Mouse (Mus musculus) limb, embryonic 12.5 days (tissue): ENCODE measurements at regions not wholly inside any gene's neighbourhood (a gene's known extent, or its start where the extent isn't known, plus 50 kb on each side); places are given as distances from the start of the nearest gene placed in this dataset.

Experiments
- ATAC-seq: fragments of 200-750 bp; cut with Nextera tagmentation; 2 replicates; pipeline ENCODE4 v1.8.0; 2017; ENCODE audit warnings: low read depth, moderate TSS enrichment; ENCODE audit not compliant: insufficient number of reproducible peaks, insufficient read depth, low FRiP score, low TSS enrichment
- H3K27ac ChIP-seq: fragments of 300-500 bp; sonication (generic); 2 replicates; pipeline ENCODE4 v1.5.1; 2016; ENCODE audit warnings: mild to moderate bottlenecking, moderate library complexity
- H3K27me3 ChIP-seq: fragments of 300-500 bp; sonication (generic); 2 replicates; pipeline ENCODE4 v1.6.1; 2016; ENCODE audit warnings: mild to moderate bottlenecking, moderate library complexity
- H3K36me3 ChIP-seq: fragments of 300-500 bp; sonication (generic); 2 replicates; pipeline ENCODE4 v1.6.1; 2016; ENCODE audit warnings: mild to moderate bottlenecking, moderate library complexity
- H3K4me1 ChIP-seq: fragments of 300-500 bp; sonication (generic); replicated peaks from 2 replicates; pipeline ENCODE4 v1.6.1; 2016
- H3K4me2 ChIP-seq: fragments of 300-500 bp; sonication (generic); 2 replicates; pipeline ENCODE4 v1.6.1; 2016; ENCODE audit warnings: mild to moderate bottlenecking, moderate library complexity
- H3K4me3 ChIP-seq: fragments of 300-500 bp; sonication (generic); replicated peaks from 2 replicates; pipeline ENCODE4 v1.5.1; 2016; ENCODE audit warnings: mild to moderate bottlenecking
- H3K9ac ChIP-seq: fragments of 300-500 bp; sonication (generic); replicated peaks from 2 replicates; pipeline ENCODE4 v1.6.1; 2016; ENCODE audit warnings: mild to moderate bottlenecking, moderate library complexity
- H3K9me3 ChIP-seq: fragments of 300-500 bp; sonication (generic); 2 replicates; pipeline ENCODE4 v1.6.1; 2016; ENCODE audit warnings: mild to moderate bottlenecking, moderate library complexity
- WGBS: fragments of 180-500 bp; shearing (Covaris S2); methylation state at CpG from one replicate; pipeline ENCODE4 v1.1.7; 2016; 5-methylcytosine and 5-hydroxymethylcytosine counted together

- H3K4me3 ChIP-seq = no peak overlapping the region
- H3K36me3 ChIP-seq = no peaks in the 10 kb centered on the region
- no peak overlapping the region for H3K9ac ChIP-seq
- no peak for ATAC-seq
- peaks cover 40% of the 10 kb centered on the region for H3K4me1 ChIP-seq
- H3K27ac ChIP-seq = 0 out of 2 replicates have a peak overlapping the region, but pooled peaks have one; percentile 95
- H3K9me3 ChIP-seq = no peaks in the 10 kb centered on the region
- 77% methylated on average over 5 of the region's 5 CpGs for WGBS
- no peaks in the 10 kb centered on the region for H3K27me3 ChIP-seq
- no peak overlapping the region for H3K4me2 ChIP-seq
Observed at GRCm38 (mm10) chr6:93067808-93068207, 124.5 kb upstream of the Adamts9 start.

GRCm38 (mm10) chr6:93066553-93067376 lies 123.5 kb upstream of the Adamts9 start:
- H3K36me3 ChIP-seq = no peaks in the 10 kb centered on the region
- peaks cover 40% of the 10 kb centered on the region for H3K4me1 ChIP-seq
- peak; percentile 94 for ATAC-seq
- H3K27me3 ChIP-seq = no peaks in the 10 kb centered on the region
- no peak overlapping the region for H3K9ac ChIP-seq
- peak overlapping the region; percentile 19 for H3K4me3 ChIP-seq
- 8% methylated on average over 11 of the region's 11 CpGs for WGBS
- H3K4me2 ChIP-seq = peak overlapping the region; percentile 48
- peak overlapping the region; percentile 95 for H3K27ac ChIP-seq
- no peaks in the 10 kb centered on the region for H3K9me3 ChIP-seq

GRCm38 (mm10) chr6:93065917-93066552 lies 122.7 kb upstream of the Adamts9 start:
- Histone ChIP-seq H3K36me3 (no peaks in the 10 kb centered on the region), H3K27me3 (no peaks in the 10 kb centered on the region), H3K9me3 (no peaks in the 10 kb centered on the region), H3K4me2 (peak overlapping the region; percentile 48), H3K9ac (0 out of 2 replicates have a peak overlapping the region, but pooled peaks have one; percentile 12), H3K27ac (peak overlapping the region; percentile 95), H3K4me1 (peaks cover 45% of the 10 kb centered on the region), H3K4me3 (peak overlapping the region; percentile 19)
- ATAC-seq = 0 out of 2 replicates have a peak, but pooled peaks have one; percentile 23
- 47% methylated on average over 12 of the region's 12 CpGs for whole genome bisulfite sequencing

- WGBS = 46% methylated on average over 6 of the region's 6 CpGs
- no peaks in the 10 kb centered on the region for H3K27me3 ChIP-seq
- H3K36me3 ChIP-seq = no peaks in the 10 kb centered on the region
- no peaks in the 10 kb centered on the region for H3K9me3 ChIP-seq
- H3K4me3 ChIP-seq = no peak overlapping the region
- H3K9ac ChIP-seq = no peak overlapping the region
- peak; percentile 16; the same call in 1 of the 2 replicates for ATAC-seq
- peaks cover 43% of the 10 kb centered on the region for H3K4me1 ChIP-seq
- H3K27ac ChIP-seq = peak overlapping the region; percentile 50
- H3K4me2 ChIP-seq = 0 out of 2 replicates have a peak overlapping the region, but pooled peaks have one; percentile 15
Observed at GRCm38 (mm10) chr6:93065366-93065765, 122.1 kb upstream of the Adamts9 start.

- ATAC-seq = no peak
- Histone ChIP-seq H3K27ac (no peak overlapping the region), H3K27me3 (no peaks in the 10 kb centered on the region), H3K36me3 (no peaks in the 10 kb centered on the region), H3K9ac (no peak overlapping the region), H3K4me2 (no peak overlapping the region), H3K4me3 (no peak overlapping the region), H3K9me3 (no peaks in the 10 kb centered on the region), H3K4me1 (peaks cover 43% of the 10 kb centered on the region)
- WGBS = 84% methylated on average over 7 of the region's 7 CpGs
Observed at GRCm38 (mm10) chr6:93064366-93064765, 121.1 kb upstream of the Adamts9 start.

- no peak for ATAC-seq
- H3K4me3 ChIP-seq = no peak overlapping the region
Observed at GRCm38 (mm10) chr6:93061741-93062140, 118.4 kb upstream of the Adamts9 start.

GRCm38 (mm10) chr6:93045524-93045923 lies 102.2 kb upstream of the Adamts9 start:
- WGBS = 59% methylated on average over 2 of the region's 2 CpGs
- H3K9ac ChIP-seq = no peak overlapping the region
- no peak for ATAC-seq
- H3K27ac ChIP-seq = no peak overlapping the region
- H3K9me3 ChIP-seq = no peaks in the 10 kb centered on the region
- no peak overlapping the region for H3K4me2 ChIP-seq
- no peaks in the 10 kb centered on the region for H3K36me3 ChIP-seq
- no peaks in the 10 kb centered on the region for H3K27me3 ChIP-seq
- H3K4me3 ChIP-seq = no peak overlapping the region
- peaks cover 9% of the 10 kb centered on the region for H3K4me1 ChIP-seq

More at GRCm38 (mm10) chr6:93061741-93062140, 118.4 kb upstream of the Adamts9 start:
- WGBS = 81% methylated on average over 3 of the region's 3 CpGs
- no peaks in the 10 kb centered on the region for H3K36me3 ChIP-seq
- H3K27me3 ChIP-seq = no peaks in the 10 kb centered on the region
- no peak overlapping the region for H3K4me2 ChIP-seq
- no peak overlapping the region for H3K9ac ChIP-seq
- H3K9me3 ChIP-seq = no peaks in the 10 kb centered on the region
- H3K4me1 ChIP-seq = peaks cover 31% of the 10 kb centered on the region
- no peak overlapping the region for H3K27ac ChIP-seq

- Histone ChIP-seq H3K36me3 (no peaks in the 10 kb centered on the region), H3K9me3 (peaks cover 3% of the 10 kb centered on the region; the same call in 1 of the 2 replicates), H3K27ac (no peak overlapping the region), H3K4me1 (no peaks in the 10 kb centered on the region), H3K4me3 (no peak overlapping the region), H3K4me2 (no peak overlapping the region), H3K9ac (no peak overlapping the region), H3K27me3 (no peaks in the 10 kb centered on the region)
- 90% methylated on average over 3 of the region's 3 CpGs for WGBS
- no peak for ATAC-seq
Observed at GRCm38 (mm10) chr6:93041041-93041440, 97.7 kb upstream of the Adamts9 start.

- no peak for ATAC-seq
- H3K27me3 ChIP-seq = no peaks in the 10 kb centered on the region
- H3K4me3 ChIP-seq = no peak overlapping the region
- no peaks in the 10 kb centered on the region for H3K36me3 ChIP-seq
- H3K4me2 ChIP-seq = no peak overlapping the region
- H3K9me3 ChIP-seq = peaks cover 5% of the 10 kb centered on the region; the same call in 1 of the 2 replicates
- H3K9ac ChIP-seq = no peak overlapping the region
- H3K4me1 ChIP-seq = no peaks in the 10 kb centered on the region
- no peak overlapping the region for H3K27ac ChIP-seq
- WGBS = 90% methylated on average over 1 of the region's 1 CpGs
Observed at GRCm38 (mm10) chr6:93031812-93032330, 88.6 kb upstream of the Adamts9 start.

GRCm38 (mm10) chr6:93026068-93027022 lies 83.1 kb upstream of the Adamts9 start:
- 71% methylated on average over 9 of the region's 9 CpGs for WGBS
- H3K9me3 ChIP-seq = no peaks in the 10 kb centered on the region
- H3K4me3 ChIP-seq = no peak overlapping the region
- no peak overlapping the region for H3K27ac ChIP-seq
- no peaks in the 10 kb centered on the region for H3K36me3 ChIP-seq
- no peak overlapping the region for H3K4me2 ChIP-seq
- no peak for ATAC-seq
- no peaks in the 10 kb centered on the region for H3K27me3 ChIP-seq
- H3K4me1 ChIP-seq = 0 out of 2 replicates have a peak, but pooled peaks cover 7% of the 10 kb centered on the region
- no peak overlapping the region for H3K9ac ChIP-seq
